Mouse (Mus musculus): ENCODE measurements around the gene Atp23.

Atp23 gene

GRCm38 (mm10) chr10:126914288-126914687, 13.1 kb upstream of the Atp23 start:
- in situ Hi-C loops (cut with MboI; ENCODE audit: low sequenced_read_pairs): no loop called here

GRCm38 (mm10) chr10:126911479-126911878, 10.3 kb upstream of the Atp23 start:
- in situ Hi-C loops (cut with MboI; ENCODE audit: low sequenced_read_pairs): no loop called here

- in situ Hi-C loops (cut with MboI; ENCODE audit: low sequenced_read_pairs): no loop called here
These were observed 5.7 kb upstream of the Atp23 start for GRCm38 (mm10) chr10:126906811-126907210.

GRCm38 (mm10) chr10:126905650-126906075, 4.5 kb upstream of the Atp23 start:
- in situ Hi-C loops (cut with MboI; ENCODE audit: low sequenced_read_pairs): no loop called here

- in situ Hi-C loops (cut with MboI; ENCODE audit: low sequenced_read_pairs): no loop called here
These were observed 3.9 kb upstream of the Atp23 start for GRCm38 (mm10) chr10:126905086-126905485.

GRCm38 (mm10) chr10:126904221-126904620, 3.1 kb upstream of the Atp23 start:
- in situ Hi-C loops (cut with MboI; ENCODE audit: low sequenced_read_pairs): no loop called here

GRCm38 (mm10) chr10:126901488-126901843, 311 bp upstream of the Atp23 start:
- in situ Hi-C loops (cut with MboI; ENCODE audit: low sequenced_read_pairs): no loop called here

GRCm38 (mm10) chr10:126895891-126896290, 5.3 kb downstream of the Atp23 start:
- in situ Hi-C loops (cut with MboI; ENCODE audit: low sequenced_read_pairs): no loop called here

- in situ Hi-C loops (cut with MboI; ENCODE audit: low sequenced_read_pairs): no loop called here
These were observed 7.1 kb downstream of the Atp23 start for GRCm38 (mm10) chr10:126894061-126894460.

- in situ Hi-C loops (cut with MboI; ENCODE audit: low sequenced_read_pairs): no loop called here
These were observed 8.0 kb downstream of the Atp23 start for GRCm38 (mm10) chr10:126893145-126893544.

- in situ Hi-C loops (cut with MboI; ENCODE audit: low sequenced_read_pairs): no loop called here
These were observed 27.4 kb downstream of the Atp23 start for GRCm38 (mm10) chr10:126873755-126874154.

- in situ Hi-C loops (cut with MboI; ENCODE audit: low sequenced_read_pairs): no loop called here
These were observed 28.9 kb downstream of the Atp23 start for GRCm38 (mm10) chr10:126872256-126872655.

- in situ Hi-C loops (cut with MboI; ENCODE audit: low sequenced_read_pairs): no loop called here
These were observed 31.5 kb downstream of the Atp23 start for GRCm38 (mm10) chr10:126869372-126870318.

- in situ Hi-C loops (cut with MboI; ENCODE audit: low sequenced_read_pairs): no loop called here
These were observed 35.9 kb downstream of the Atp23 start for GRCm38 (mm10) chr10:126865284-126865683.

- in situ Hi-C loops (cut with MboI; ENCODE audit: low sequenced_read_pairs): no loop called here
These were observed 39.0 kb downstream of the Atp23 start for GRCm38 (mm10) chr10:126862193-126862592.

GRCm38 (mm10) chr10:126853286-126853685, 47.9 kb downstream of the Atp23 start:
- in situ Hi-C loops (cut with MboI; ENCODE audit: low sequenced_read_pairs): no loop called here

GRCm38 (mm10) chr10:126845309-126845911, 55.7 kb downstream of the Atp23 start:
- in situ Hi-C loops (cut with MboI; ENCODE audit: low sequenced_read_pairs): no loop called here

GRCm38 (mm10) chr10:126844689-126845088, 56.5 kb downstream of the Atp23 start:
- in situ Hi-C loops (cut with MboI; ENCODE audit: low sequenced_read_pairs): no loop called here

- in situ Hi-C loops (cut with MboI; ENCODE audit: low sequenced_read_pairs): no loop called here
These were observed 60.9 kb downstream of the Atp23 start for GRCm38 (mm10) chr10:126840266-126840665.

GRCm38 (mm10) chr10:126833006-126833405, 68.1 kb downstream of the Atp23 start:
- in situ Hi-C loops (cut with MboI; ENCODE audit: low sequenced_read_pairs): no loop called here

- in situ Hi-C loops (cut with MboI; ENCODE audit: low sequenced_read_pairs): no loop called here
These were observed 69.8 kb downstream of the Atp23 start for GRCm38 (mm10) chr10:126831329-126831728.

- in situ Hi-C loops (cut with MboI; ENCODE audit: low sequenced_read_pairs): no loop called here
These were observed 72.5 kb downstream of the Atp23 start for GRCm38 (mm10) chr10:126828618-126829017.

Data from CH12F3 (cell line).